Mouse (Mus musculus): ENCODE results near the gene Asb7.
A peak's percentile ranks its signal among the peaks of the same experiment; 100 is the strongest.

Gene Asb7

GRCm38 (mm10) chr7:66655471-66655870 is 33.9 kb downstream of the Asb7 start:
- no peak for DNase-seq (ENCODE audit: low spot score in 2 of 2)

DNA sequence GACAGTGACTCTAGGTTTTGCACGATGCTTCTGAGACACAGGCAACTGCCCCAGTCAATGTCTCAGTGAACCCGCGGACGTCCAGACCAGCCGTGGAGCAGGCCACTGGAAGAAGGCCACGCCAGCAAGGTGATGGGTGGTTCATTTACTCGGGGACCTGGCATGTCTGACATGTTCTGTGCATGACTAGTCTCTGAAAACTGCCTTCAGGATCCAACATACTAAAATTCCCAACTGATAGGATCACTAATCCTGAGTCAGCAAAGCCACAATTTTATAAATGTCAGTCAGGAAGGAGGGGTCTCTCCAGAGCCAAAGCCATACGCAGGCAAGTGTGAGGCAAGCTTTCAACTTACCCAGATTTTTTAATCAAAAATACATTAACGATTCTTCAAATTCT is 35.8 kb downstream of the Asb7 start:
- DNase-seq (ENCODE audit: low spot score in 2 of 2), result no peak

DNA sequence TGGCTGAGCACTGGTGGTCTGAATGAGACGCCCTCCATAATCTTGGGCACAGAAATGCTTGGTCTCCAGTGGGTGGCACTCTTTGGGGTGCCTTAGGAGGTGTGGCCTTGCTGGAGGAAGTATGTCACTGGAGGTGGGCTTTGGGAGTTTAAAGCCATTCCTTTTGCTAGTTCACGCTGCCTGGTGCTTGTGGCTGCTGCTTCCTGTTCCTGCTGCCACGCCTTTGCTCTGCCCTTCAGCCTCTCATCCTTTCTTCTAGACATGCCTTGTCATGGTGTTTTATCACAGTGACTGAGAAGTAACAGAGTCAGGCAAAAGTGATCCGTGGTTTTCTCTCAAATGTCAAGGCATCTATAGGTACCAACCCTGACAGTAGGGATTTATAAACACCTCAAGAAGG is 37.2 kb downstream of the Asb7 start:
- no peak for DNase-seq (ENCODE audit: low spot score in 2 of 2)

DNA sequence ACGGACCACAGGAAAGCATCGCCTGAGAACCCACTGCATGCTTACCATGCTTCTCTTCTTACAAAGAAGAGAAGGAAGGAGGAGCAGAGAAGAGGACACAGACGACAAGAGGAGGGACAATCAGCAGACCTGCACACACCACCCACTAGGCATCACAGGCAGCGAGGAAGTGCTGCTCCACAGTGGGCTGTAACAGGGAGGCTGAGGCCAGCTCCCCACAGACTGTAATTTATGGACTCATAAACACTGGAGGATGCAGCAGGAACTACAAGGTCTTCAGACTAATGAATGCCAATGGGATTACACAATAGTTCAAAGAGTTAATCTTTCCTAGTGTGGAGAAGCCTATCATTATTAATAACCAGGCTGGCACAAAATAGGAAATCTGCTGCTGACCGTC is 38.5 kb downstream of the Asb7 start:
- no peak for DNase-seq (ENCODE audit: low spot score in 2 of 2)

- DNase-seq (ENCODE audit: low spot score in 2 of 2), result no peak
Measured at GRCm38 (mm10) chr7:66649181-66649580, 40.2 kb downstream of the Asb7 start.

DNA sequence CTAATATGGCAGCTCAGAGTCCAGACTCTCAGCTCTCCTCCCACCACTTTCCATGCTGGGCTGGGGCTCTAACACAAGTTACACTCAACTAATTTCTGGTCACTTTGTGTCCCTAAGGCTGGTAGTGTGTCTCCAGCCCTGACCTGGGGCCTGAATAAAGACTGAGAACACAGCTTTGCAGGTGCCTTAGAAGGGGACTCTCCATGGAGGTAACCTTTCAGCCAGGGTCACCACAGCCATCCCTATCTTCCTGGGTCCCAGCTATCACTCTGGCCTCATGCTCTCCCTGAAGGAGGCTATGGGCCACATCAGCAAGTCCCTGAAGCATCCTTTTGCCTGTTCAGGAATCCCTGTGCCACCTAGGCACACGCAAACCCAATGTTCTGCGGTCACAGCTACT is 43.7 kb downstream of the Asb7 start:
- DNase-seq (ENCODE audit: low spot score in 2 of 2), result no peak

DNA sequence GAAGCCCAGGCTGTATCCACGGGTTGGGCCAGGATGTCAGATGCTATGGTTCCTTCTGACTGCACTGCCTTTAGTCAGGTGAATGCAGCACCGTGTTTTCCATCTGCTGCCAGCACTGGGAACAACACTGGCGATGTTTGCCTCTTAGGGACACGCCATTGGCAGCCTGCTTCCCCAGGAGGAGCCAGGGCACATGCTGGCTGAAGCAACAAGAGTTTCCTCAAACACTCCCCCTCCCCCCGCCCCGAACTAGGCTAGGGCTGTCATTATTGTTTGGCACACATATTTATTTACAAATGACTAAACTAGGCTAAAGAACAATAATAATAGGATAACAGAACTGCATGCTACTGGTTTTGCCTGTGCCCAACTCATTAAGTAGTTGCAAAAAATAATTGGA is 56.0 kb downstream of the Asb7 start:
- no peak for DNase-seq (ENCODE audit: low spot score in 2 of 2)

DNA sequence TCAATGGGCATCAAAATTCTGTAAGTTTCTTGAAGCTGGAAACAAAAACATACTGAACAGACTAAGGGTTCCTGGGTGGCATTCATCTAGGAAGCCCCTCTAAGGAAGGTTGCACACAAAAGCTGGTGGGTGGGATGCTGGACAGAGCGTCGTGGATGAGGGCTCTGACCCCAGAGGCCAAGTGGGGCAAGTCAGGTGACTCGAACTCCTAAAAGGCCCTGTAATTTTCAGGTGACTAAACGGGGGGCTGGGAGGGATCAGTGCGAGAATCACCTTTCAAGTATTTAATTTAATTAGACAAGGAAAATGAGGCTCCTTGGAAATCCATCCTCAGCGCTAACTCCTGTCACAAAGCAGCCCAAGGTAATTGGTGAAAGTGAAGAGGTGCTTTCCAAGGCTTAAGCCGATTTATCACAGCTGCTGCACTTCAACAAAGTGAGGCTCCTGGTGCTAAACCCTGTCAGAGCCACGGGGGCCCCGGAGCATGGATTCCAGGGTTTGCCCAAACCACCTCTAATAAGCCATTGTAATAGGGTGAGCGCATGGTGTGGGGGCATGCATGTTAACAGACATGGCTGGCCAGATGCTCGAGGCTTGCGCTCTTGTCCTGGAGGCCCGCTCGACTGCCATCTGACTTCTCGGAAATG is 59.1 kb downstream of the Asb7 start:
- no peak for DNase-seq (ENCODE audit: low spot score in 2 of 2)

GRCm38 (mm10) chr7:66629419-66629818 is 60.0 kb downstream of the Asb7 start:
- DNase-seq (ENCODE audit: low spot score in 2 of 2), result no peak

GRCm38 (mm10) chr7:66623436-66623835 is 66.0 kb downstream of the Asb7 start:
- DNase-seq (ENCODE audit: low spot score in 2 of 2), result no peak

DNA sequence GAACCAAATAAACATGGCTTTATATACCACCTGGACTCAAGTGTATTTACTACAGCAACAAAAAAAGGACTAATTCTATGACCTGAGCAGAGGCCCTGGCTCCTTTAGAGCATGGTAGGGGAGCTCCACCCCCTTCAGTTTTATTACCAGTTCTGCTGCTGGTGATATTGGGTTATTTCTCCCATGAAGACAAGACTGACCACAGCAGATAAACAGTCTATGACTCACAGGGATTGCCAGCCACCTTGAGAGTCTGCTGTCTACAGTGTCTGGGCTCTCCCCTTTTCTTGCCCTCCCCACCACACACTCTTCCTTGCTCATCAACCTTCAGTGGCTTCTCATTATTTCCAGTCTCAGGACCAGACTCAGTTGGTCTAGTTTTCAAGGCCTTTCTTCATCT is 87.5 kb downstream of the Asb7 start:
- DNase-seq (ENCODE audit: low spot score in 2 of 2), result no peak

- peak in 1 of 2 experiments; percentile 35 for DNase-seq (ENCODE audit: low spot score in 2 of 2)
Measured at GRCm38 (mm10) chr7:66600622-66601610, 88.5 kb downstream of the Asb7 start.

DNA sequence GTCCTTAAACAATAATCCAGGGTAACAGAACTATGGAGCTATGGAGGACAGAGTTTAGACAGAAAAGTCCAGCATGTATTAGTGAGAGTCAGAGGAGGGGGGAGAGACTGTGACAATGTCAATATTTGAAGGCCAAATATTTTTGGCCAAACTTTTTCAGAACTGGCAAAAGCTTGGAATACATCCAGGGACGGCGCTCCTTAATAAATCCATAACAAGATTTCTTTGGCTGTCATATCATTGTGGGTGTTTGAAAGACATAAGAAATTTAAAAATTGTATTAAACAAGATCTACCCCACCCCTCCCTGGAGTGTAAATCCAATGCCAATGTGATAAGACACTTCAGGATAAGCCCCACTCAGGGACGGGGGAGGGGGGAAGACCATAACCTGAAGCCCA is 89.3 kb downstream of the Asb7 start:
- DNase-seq (ENCODE audit: low spot score in 2 of 2), result no peak

DNA sequence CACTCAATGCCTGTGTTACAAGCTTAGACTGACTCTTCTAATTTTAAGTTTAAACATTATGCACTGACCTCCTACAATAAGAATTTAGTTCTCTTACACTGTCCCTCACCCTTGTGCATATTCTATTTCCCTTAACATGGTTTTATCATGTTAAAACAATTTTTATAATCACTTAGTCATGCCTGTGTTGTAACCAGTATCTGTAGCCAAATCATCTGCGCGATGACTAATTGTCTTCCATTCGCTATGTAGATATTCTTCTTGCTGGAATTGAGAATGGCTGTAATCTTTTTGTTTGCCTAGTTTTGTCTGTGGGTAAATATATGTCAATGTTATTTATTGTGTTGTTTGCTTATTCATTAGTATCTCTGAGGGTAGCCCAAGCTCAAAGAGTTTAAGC is 91.5 kb downstream of the Asb7 start:
- DNase-seq (ENCODE audit: low spot score in 2 of 2), result no peak

All from urinary bladder, adult 18-20 months (tissue).